Mouse (Mus musculus): Measurements from ENCODE around the gene Bcl7a. TPM values are rescaled to one million over a fixed set of nuclear protein-coding genes. Genes with fewer than 3 reads are reported as not detected.

Gene Bcl7a
- polyA plus RNA-seq (2014; fragmentation: Nextera tagmentation; extraction: Ambion mirVana): 55.9 and 56.7 TPM in 2 replicates

DNA sequence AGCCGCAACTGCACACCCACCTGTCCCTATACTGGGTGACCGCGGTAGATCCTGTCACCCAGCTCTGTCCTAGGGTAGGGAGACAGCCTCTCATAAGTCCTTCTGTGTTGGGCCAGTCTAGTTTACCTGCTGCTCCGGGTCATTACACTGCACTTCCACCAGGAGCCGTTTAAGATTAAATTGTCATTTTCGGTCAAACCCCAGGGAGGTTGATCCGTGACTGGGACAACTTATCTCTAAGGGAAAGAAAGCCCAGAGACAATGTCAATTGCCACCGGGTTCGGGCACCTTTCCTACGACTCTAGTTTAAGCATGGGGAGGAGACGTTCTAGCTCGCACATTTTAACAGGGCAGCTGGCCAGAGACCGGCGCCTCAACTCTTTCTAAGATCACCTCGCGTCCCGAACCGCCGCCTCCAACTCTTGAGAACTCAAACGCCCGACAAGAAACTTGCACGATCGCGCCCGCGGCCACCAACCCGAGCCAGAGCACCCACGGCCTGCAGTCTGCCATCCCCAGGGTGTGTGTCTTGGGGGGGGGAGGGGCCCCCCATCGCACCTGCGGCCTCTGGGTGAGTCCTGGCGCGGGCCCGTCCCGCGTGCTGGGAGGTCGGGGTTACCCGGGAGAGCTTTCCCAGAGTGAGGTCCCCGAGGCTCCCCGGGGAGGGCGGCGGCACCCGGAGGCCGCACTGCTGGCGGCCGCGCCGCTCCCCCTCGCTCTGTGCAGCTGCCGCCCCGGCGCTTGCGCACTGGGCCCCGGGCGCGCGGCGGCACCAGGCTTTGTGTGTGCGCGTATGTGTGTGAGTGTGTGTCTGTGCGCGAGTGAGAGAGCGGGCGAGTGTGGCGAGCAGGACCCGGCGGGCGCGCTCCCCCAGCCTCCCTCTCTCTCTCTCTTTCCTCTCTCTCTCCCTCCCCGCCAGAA, at the start of gene Bcl7a:
Bcl7a (plus strand) TSS at position 128 of the 921 bp plus-strand sequence.
- peak within 1 kb of the TSS; percentile 97 for H3K27ac ChIP-seq (ENCODE audit: low read depth, low read length)
- no peaks in the 10 kb centered on the region; the same call in 1 of the 2 replicates for H3K36me3 ChIP-seq (ENCODE audit: control insufficient read depth, insufficient read depth, low read length)
- H3K9ac ChIP-seq (ENCODE audit: low read length): peak within 1 kb of the TSS; percentile 98
- DNase-seq (ENCODE audit: low spot score) (peak; percentile 93), ATAC-seq (ENCODE audit: insufficient read depth, low FRiP score, low TSS enrichment) (peak; percentile 83)
- H3K4me1 ChIP-seq (ENCODE audit: control insufficient read depth, insufficient read depth, low read length): peaks cover 14% of the 10 kb centered on the region
- no peaks in the 10 kb centered on the region for H3K9me3 ChIP-seq (ENCODE audit: control insufficient read depth, low read length)
- no peaks in the 10 kb centered on the region for H3K27me3 ChIP-seq (ENCODE audit: control insufficient read depth, insufficient read depth, low read length)
- 1% methylated on average over 68 of the region's 69 CpGs for WGBS
- peak within 1 kb of the TSS; percentile 80 for H3K4me2 ChIP-seq (ENCODE audit: low read depth)
- peak within 1 kb of the TSS; percentile 85 for H3K4me3 ChIP-seq (ENCODE audit: low read depth, low read length)

DNA sequence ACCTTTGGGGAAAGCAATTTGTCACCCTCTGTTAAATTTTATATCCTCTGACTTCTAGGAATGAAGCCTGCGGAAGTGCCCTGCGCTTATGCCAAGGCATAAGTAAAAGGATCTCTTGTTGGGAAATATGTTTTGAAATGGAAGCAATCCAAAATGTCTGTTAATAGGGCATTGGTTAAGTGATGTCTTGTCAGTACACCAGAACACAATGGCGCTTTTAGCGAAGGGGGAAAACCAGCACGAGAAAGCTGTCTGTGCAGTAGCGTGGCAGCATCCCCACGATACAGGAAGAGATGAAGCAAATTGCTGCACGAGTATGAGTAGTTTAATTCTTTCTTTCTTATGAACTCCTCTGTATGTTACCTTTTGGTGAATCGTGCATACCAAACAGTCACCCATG, 49.0 kb upstream of the Bcl7a start:
- H3K4me1 ChIP-seq (ENCODE audit: control insufficient read depth, insufficient read depth, low read length): no peaks in the 10 kb centered on the region
- DNase-seq (ENCODE audit: low spot score) (no peak), ATAC-seq (ENCODE audit: insufficient read depth, low FRiP score, low TSS enrichment) (no peak)
- H3K9ac ChIP-seq (ENCODE audit: low read length): no peak overlapping the region
- no peak overlapping the region for H3K4me3 ChIP-seq (ENCODE audit: low read depth, low read length)
- no peaks in the 10 kb centered on the region for H3K36me3 ChIP-seq (ENCODE audit: control insufficient read depth, insufficient read depth, low read length)
- H3K27ac ChIP-seq (ENCODE audit: low read depth, low read length): no peak overlapping the region
- H3K27me3 ChIP-seq (ENCODE audit: control insufficient read depth, insufficient read depth, low read length): no peaks in the 10 kb centered on the region
- no peak overlapping the region for H3K4me2 ChIP-seq (ENCODE audit: low read depth)
- WGBS: 91% methylated on average over 9 of the region's 9 CpGs
- H3K9me3 ChIP-seq (ENCODE audit: control insufficient read depth, low read length): no peaks in the 10 kb centered on the region

DNA sequence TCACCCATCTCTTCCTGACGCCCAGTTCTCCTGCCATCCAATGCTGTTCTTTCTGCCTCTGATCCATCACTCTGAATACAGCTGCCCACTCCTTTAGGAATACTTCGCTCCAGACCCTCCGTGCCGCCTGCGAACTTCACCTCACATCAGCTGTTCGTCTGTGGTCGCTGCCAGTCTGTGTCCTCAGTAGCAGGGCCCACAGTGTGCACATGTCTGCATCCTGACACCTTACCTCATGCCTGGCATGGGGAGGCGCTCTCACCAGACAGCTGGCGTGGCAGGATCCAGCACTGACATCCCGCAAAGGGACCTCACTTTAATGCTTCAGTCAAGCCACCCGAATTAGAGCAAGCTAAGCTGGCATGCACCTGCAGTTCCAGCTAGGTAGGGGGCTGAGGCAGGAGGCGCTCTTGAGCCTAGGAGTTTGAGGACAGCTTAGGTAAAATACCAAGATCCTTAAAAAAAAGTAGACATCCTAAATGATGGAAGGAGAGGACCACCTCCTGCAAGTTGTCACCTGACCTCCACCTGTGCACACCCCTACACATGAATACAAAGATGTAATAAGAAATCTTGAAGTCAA, 47.3 kb upstream of the Bcl7a start:
- Histone ChIP-seq H3K36me3 (ENCODE audit: control insufficient read depth, insufficient read depth, low read length) (no peaks in the 10 kb centered on the region), H3K27me3 (ENCODE audit: control insufficient read depth, insufficient read depth, low read length) (no peaks in the 10 kb centered on the region; the same call in 1 of the 2 replicates), H3K4me1 (ENCODE audit: control insufficient read depth, insufficient read depth, low read length) (no peaks in the 10 kb centered on the region), H3K9ac (ENCODE audit: low read length) (no peak overlapping the region), H3K4me3 (ENCODE audit: low read depth, low read length) (no peak overlapping the region), H3K9me3 (ENCODE audit: control insufficient read depth, low read length) (no peaks in the 10 kb centered on the region), H3K27ac (ENCODE audit: low read depth, low read length) (no peak overlapping the region), H3K4me2 (ENCODE audit: low read depth) (no peak overlapping the region)
- WGBS: 68% methylated on average over 12 of the region's 12 CpGs
- ATAC-seq (ENCODE audit: insufficient read depth, low FRiP score, low TSS enrichment) (no peak), DNase-seq (ENCODE audit: low spot score) (no peak)

DNA sequence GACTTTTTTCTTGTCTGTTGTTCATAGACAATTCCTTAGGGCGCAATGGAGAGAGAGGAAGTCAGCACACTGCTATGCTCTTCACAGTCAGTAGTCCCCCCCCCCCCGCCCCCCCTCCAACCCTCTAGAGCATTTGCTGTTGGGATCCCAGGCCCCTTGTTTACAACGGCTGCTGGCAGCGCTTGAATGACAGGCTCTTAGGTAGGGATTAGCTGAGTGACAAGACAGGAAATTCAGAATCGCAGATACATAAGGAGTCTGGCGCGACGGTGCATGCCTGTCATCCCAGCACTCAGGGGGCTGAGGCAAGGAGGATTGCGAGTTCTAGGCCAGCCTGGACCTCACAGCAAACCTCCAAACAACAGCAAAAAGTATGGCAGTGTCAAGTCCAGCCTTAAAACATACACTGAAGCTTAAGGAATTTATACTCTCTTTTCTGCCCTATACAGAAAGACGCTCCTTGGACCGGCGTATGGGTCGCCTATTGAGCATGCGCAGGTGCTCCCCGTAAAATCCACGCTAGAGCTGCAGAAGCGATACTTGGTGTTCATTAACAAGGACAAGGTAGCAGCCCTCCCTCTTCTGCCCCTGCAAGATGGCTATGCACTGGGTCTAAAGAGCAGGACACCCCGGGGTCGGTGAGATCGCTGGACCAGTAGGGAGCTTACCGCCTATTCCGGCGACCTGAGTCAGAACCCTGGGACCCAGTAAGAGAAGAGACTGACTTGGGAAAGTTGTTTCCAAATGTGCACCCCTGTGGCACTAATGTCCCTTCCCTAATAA, 46.5 kb upstream of the Bcl7a start:
- ATAC-seq (ENCODE audit: insufficient read depth, low FRiP score, low TSS enrichment): no peak
- no peak overlapping the region for H3K4me2 ChIP-seq (ENCODE audit: low read depth)
- H3K9ac ChIP-seq (ENCODE audit: low read length): no peak overlapping the region
- no peak overlapping the region for H3K27ac ChIP-seq (ENCODE audit: low read depth, low read length)
- no peaks in the 10 kb centered on the region for H3K9me3 ChIP-seq (ENCODE audit: control insufficient read depth, low read length)
- 69% methylated on average over 23 of the region's 23 CpGs for WGBS
- no peak overlapping the region for H3K4me3 ChIP-seq (ENCODE audit: low read depth, low read length)
- DNase-seq (ENCODE audit: low spot score): no peak
- H3K4me1 ChIP-seq (ENCODE audit: control insufficient read depth, insufficient read depth, low read length): peaks cover 4% of the 10 kb centered on the region; the same call in 1 of the 2 replicates
- no peaks in the 10 kb centered on the region; the same call in 1 of the 2 replicates for H3K27me3 ChIP-seq (ENCODE audit: control insufficient read depth, insufficient read depth, low read length)
- no peaks in the 10 kb centered on the region for H3K36me3 ChIP-seq (ENCODE audit: control insufficient read depth, insufficient read depth, low read length)

DNA sequence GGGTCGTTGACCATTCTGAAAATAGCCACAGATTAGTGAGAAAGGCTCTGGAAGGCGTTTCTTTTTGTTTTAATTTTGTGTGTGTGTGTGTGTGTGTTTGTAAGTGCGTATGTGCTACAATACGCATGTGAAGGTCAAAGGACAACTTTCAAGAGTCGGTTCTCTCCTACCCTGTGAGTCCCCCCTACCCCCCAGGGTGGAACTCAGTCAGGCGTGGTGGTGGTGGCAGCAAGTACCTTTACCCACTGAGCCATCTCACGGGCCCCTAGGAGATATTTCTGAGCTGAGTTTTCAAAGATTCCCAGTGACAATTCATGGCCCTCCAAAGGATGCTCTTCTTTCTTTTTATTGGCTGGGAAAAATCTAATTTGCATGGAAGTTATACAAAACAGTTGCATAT, 45.8 kb upstream of the Bcl7a start:
- ATAC-seq (ENCODE audit: insufficient read depth, low FRiP score, low TSS enrichment): no peak
- H3K4me3 ChIP-seq (ENCODE audit: low read depth, low read length): no peak overlapping the region
- WGBS: 79% methylated on average over 7 of the region's 7 CpGs
- DNase-seq (ENCODE audit: low spot score): no peak
- no peaks in the 10 kb centered on the region for H3K36me3 ChIP-seq (ENCODE audit: control insufficient read depth, insufficient read depth, low read length)
- H3K9ac ChIP-seq (ENCODE audit: low read length): no peak overlapping the region
- H3K4me1 ChIP-seq (ENCODE audit: control insufficient read depth, insufficient read depth, low read length): peaks cover 7% of the 10 kb centered on the region; the same call in 1 of the 2 replicates
- H3K4me2 ChIP-seq (ENCODE audit: low read depth): no peak overlapping the region
- H3K27ac ChIP-seq (ENCODE audit: low read depth, low read length): no peak overlapping the region
- no peaks in the 10 kb centered on the region for H3K9me3 ChIP-seq (ENCODE audit: control insufficient read depth, low read length)
- H3K27me3 ChIP-seq (ENCODE audit: control insufficient read depth, insufficient read depth, low read length): no peaks in the 10 kb centered on the region; the same call in 1 of the 2 replicates

DNA sequence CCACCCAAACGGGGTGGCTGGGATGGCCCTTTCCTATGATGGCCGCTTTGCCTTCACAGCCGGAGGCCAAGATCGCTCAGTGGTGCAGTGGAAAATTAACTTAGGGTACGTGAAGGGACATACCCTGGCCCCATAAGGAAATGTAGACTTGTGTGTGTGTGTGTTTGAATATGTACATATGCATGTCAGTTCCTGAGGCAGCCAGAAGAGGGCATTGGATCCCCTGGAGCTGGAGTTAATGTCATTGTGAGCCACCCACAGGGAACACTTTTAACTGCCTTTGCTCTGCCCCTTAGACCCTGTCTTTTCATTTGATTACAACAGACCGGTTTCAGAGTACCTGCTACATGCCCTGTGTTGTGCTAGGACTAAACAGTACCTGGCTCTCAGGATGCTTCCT, 45.1 kb upstream of the Bcl7a start:
- H3K4me3 ChIP-seq (ENCODE audit: low read depth, low read length): no peak overlapping the region
- 91% methylated on average over 6 of the region's 6 CpGs for WGBS

DNA sequence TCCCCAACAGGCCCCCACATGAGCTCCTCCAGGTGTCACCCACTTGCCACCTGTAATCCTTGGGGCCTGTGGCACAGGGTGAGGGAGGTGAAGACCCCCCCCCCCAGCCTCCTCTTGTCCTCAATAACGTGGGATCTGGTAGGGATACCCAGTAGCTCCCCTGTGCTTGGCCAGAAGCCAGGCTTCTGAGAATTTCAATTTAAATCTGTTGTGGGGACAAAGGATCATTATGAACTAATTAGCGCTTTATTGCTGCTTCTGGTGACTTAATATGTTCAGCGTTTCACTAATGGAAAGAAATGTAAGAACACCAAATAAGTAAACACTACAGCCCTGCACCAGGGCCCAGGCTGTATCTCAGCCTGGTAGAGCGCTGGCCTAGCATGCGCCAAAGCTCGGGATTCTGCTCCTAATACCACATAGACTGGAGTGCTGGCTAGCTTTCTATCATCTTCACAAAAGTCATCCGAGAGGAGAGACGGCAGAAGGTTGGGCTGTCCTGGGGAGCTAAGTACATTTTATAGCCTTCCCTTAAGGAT, 43.1 kb upstream of the Bcl7a start:
- Histone ChIP-seq H3K27me3 (ENCODE audit: control insufficient read depth, insufficient read depth, low read length) (peaks cover 2% of the 10 kb centered on the region; the same call in 1 of the 2 replicates), H3K27ac (ENCODE audit: low read depth, low read length) (peak overlapping the region; percentile 35; the same call in 1 of the 2 replicates), H3K4me2 (ENCODE audit: low read depth) (no peak overlapping the region), H3K9ac (ENCODE audit: low read length) (no peak overlapping the region), H3K9me3 (ENCODE audit: control insufficient read depth, low read length) (no peaks in the 10 kb centered on the region), H3K4me1 (ENCODE audit: control insufficient read depth, insufficient read depth, low read length) (peaks cover 7% of the 10 kb centered on the region; the same call in 1 of the 2 replicates), H3K36me3 (ENCODE audit: control insufficient read depth, insufficient read depth, low read length) (no peaks in the 10 kb centered on the region), H3K4me3 (ENCODE audit: low read depth, low read length) (no peak overlapping the region)
- ATAC-seq (ENCODE audit: insufficient read depth, low FRiP score, low TSS enrichment): no peak
- DNase-seq (ENCODE audit: low spot score): no peak
- 73% methylated on average over 8 of the region's 8 CpGs for WGBS

More for the DNA sequence above, 45.1 kb upstream of the Bcl7a start:
- Histone ChIP-seq H3K36me3 (ENCODE audit: control insufficient read depth, insufficient read depth, low read length) (no peaks in the 10 kb centered on the region), H3K4me2 (ENCODE audit: low read depth) (no peak overlapping the region), H3K27ac (ENCODE audit: low read depth, low read length) (no peak overlapping the region), H3K9ac (ENCODE audit: low read length) (no peak overlapping the region), H3K4me1 (ENCODE audit: control insufficient read depth, insufficient read depth, low read length) (peaks cover 7% of the 10 kb centered on the region; the same call in 1 of the 2 replicates), H3K27me3 (ENCODE audit: control insufficient read depth, insufficient read depth, low read length) (no peaks in the 10 kb centered on the region; the same call in 1 of the 2 replicates), H3K9me3 (ENCODE audit: control insufficient read depth, low read length) (no peaks in the 10 kb centered on the region)
- ATAC-seq (ENCODE audit: insufficient read depth, low FRiP score, low TSS enrichment): no peak
- no peak for DNase-seq (ENCODE audit: low spot score)

Data from neural tube, embryonic 11.5 days (tissue).